Mouse (Mus musculus) ES-E14 (cell line): Measurements from ENCODE around the gene Cul1.

Experiments
- CHD2 ChIP-seq: IDR thresholded peaks from 2 replicates; pipeline ENCODE4 v1.6.1; 2014; ENCODE audit warnings: mild to moderate bottlenecking, low read depth, low read length, inconsistent platforms
- HCFC1 ChIP-seq: IDR thresholded peaks from 2 replicates; pipeline ENCODE4 v1.6.1; 2012; ENCODE audit warnings: low read length, inconsistent platforms, borderline replicate concordance; ENCODE audit not compliant: insufficient read depth
- MAFK ChIP-seq: IDR thresholded peaks from 2 replicates; pipeline ENCODE4 v1.6.1; 2014; ENCODE audit warnings: mild to moderate bottlenecking, low read depth, low read length, inconsistent platforms; ENCODE audit not compliant: insufficient read depth
- ZNF384 ChIP-seq: IDR thresholded peaks from 2 replicates; pipeline ENCODE4 v1.6.1; 2012; ENCODE audit warnings: low read depth, low read length, inconsistent platforms

- TF ChIP-seq ZNF384 (no peak), MAFK (no peak), CHD2 (no peak), HCFC1 (no peak)
Measured at GRCm38 (mm10) chr6:47552280-47552679, 99.1 kb downstream of the Cul1 start.
